Mouse (Mus musculus) c-Kit-positive CD71-negative TER-119-negative erythroid progenitor cells, embryonic 14.5 days (primary cell): ENCODE results near the gene Gm37240.

ENCODE experiments used
- DNase-seq: peaks from one replicate; pipeline ENCODE4 v3.0.0-alpha.2; 2013; ENCODE audit warnings: low read depth

Gm37240 gene

GRCm38 (mm10) chr3:84471146-84471545 lies 1416.2 kb downstream of the Gm37240 start:
- no peak for DNase-seq

- DNase-seq: no peak
Observed at GRCm38 (mm10) chr3:84468111-84468453, 1419.2 kb downstream of the Gm37240 start.

DNA sequence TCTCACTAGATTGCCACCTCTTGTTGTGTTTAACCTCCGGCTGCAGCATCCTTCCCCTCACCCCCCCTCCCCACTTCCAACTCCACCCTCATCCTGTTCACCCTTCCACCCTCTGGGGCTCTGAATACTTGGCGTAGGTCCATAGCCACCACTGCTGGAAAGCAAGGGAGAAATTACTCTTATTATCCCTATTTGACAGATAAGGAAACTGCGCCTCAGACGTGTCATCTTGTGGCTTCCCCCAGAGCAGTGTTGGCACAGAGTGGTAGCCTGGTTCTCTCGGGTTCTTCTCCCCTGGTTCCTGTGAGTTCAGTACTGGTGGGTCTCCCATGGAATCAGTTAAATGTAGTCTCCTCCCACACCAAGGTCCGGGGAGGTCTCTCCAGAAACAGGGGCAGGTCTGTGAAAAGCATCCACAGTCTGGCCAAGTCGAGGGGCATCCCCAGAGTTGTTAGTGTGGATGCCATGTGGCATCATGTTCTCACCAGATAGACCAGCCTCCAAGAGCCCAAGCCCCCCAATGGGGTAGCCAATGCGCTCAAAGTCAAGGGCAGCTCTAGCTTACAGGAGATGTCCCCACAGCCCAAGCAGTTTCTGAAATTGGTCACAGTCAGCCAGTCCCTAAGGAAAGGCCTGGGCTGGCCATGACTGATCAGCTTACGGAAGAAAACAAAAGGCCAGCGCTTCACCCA lies 1419.8 kb downstream of the Gm37240 start:
- no peak for DNase-seq

- no peak for DNase-seq
Observed at GRCm38 (mm10) chr3:84465822-84466500, 1421.4 kb downstream of the Gm37240 start.

DNA sequence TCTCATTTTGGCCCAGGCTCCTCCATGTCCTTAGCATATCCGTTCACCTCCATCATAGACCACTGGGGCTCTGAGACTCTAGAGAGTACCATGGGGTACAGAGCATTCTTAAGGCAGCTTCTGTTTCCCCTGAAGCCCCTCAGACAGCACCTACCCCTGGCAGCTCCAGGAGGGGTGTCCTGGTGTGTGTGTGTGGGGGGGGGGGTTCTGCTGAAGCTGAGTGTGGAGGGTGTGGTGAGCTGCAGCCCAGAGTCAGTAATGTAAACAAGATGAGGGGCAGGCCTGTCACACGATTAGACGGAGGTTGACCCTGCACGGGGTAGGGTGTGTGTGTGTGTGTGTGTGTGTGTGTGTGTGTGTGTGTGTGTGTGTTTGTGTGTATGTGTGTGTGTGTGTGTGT lies 1425.6 kb downstream of the Gm37240 start:
- no peak for DNase-seq

DNA sequence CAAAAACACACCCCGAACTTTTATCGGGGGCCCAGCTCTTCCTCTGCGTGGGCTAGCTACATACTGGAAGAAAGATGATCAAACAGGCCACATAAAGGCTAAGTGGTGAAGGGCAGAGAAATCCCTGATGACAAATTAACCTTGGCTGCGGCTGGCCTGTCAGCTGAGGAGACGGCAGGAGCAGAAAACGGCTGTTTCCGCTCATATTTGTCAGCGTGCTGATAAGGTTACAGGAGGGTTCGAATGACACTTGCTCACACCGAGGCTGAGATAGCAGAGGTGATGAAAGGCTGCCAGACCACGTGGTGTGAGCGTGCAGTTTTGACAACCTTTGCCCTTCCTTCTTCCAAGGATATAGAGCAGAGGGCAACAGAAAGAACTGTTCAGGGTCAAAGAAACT lies 1426.4 kb downstream of the Gm37240 start:
- DNase-seq: no peak

DNA sequence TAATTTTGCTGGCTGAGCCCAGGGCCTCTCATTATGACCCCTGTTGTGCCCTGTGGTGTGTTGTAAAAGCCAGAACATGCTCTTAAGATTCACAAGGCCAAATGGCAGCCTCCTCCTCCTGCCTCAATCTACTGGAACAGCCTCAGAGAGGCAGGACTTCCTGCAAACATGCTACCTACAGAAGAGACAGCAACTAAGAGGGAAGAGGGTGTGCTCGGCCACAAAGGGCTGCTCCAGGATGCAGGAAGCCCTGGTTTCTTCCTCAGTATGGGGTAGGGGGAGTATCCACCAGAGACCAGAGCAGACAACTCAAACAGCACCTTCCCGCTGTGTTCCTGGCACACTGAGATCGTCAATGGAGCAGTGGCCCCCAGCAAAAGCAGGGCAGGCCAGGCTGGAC lies 1426.8 kb downstream of the Gm37240 start:
- DNase-seq: no peak

- DNase-seq: no peak
Observed at GRCm38 (mm10) chr3:84455733-84456417, 1431.4 kb downstream of the Gm37240 start.

DNA sequence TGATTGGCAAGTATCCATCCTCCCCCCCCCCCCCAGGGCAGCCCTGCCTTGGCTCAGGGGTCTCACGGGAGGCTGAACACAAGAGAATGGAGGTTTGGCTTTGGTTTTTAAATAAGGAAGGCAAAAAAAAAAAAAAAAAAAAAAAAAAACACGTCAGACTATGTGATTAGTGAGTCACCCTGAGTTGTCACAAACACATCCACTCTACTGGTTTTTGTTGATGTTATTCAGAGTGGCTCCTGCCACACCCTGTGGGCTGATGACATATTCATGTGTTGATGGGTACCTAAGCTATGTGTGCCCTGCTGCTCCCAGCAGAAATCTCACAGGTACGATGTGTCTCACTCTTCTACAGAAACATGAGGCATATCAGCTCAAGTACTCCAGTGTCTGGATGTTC lies 1436.7 kb downstream of the Gm37240 start:
- no peak for DNase-seq

- DNase-seq: no peak
Observed at GRCm38 (mm10) chr3:84449015-84449414, 1438.3 kb downstream of the Gm37240 start.

DNA sequence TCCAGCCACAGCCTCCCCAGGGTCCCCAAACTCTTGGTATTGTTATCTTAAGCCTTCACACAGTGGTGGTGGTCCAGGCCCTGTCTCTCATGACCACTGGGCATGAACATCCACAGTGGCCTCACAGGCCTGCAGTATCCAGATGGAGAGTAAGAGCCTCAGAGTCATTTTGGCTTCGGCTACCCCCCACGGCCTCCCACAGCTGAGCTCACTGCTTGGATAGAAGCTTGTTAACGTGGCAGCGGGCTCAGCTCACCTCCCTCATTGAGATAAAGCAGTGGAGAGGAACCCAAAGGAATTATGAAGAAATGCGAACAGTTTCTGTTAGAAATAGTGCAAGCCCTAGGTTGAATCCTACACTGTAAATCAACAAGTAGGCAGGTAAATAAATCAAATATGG lies 1439.5 kb downstream of the Gm37240 start:
- no peak for DNase-seq
